Mouse (Mus musculus): ENCODE data around the gene Plin5. TPM values are rescaled to one million over a fixed set of nuclear protein-coding genes. Genes with fewer than 3 reads are reported as not detected.

Gene Plin5
- polyA plus RNA-seq, 1 experiment from 2014 or later: 0.86 TPM

DNA sequence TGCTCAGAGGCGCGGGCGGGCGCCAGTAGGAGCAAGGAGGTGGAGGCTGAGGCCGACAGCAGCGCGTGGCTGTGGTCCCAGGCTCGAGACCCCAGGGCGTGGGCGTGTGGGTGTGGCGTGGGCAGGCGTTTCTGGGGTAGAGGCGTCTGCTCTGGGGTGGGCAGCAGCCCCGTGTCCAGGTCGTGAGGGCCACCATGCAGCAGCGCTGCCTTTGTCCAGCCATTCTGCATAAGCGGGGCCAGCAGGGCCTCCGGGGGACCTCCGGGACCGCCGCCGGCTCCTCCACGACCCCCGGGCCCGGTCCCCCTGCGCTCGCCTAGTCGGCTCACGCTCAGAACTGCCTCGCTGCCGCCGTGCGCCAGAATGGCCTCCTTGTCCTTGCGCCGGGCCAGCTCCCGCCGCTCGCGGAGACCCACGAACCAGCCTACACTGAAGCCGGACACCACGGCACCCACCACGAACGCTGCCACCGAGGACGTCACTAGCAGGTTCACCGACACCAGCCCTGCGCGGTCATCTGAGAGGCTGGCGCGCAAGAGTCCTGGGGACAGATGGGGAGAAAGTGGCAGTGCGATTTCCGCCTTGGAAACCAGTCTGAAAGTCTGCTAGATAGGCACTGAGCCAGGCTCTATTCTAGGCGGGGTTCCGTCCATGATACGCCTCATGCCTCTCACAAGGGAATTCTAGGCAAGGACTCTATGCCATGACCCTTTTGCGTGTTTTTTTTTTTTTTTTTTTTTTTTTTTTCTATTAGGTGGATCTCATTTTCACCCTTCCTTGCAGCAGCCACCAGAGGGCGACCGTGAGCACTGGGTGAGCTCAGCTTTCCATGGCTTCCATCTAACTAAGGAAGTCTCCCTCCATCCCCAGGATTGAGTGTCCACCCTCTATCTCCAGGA is 7.2 kb upstream of the Plin5 start:
- TF ChIP-seq CTCF (IDR thresholded peaks at IDR 0.05; ENCODE audit: low read depth): peak; percentile 81
- DNase-seq (peak; percentile 68), ATAC-seq (ENCODE audit: insufficient read depth) (0 out of 2 replicates have a peak, but pooled peaks have one; percentile 20)
- peak overlapping the region; percentile 77 for H3K4me2 ChIP-seq
- WGBS: 6% methylated on average over 54 of the region's 59 CpGs
- peaks cover 9% of the 10 kb centered on the region for H3K9me3 ChIP-seq (ENCODE audit: low read depth, low read length)
- no peaks in the 10 kb centered on the region for H3K36me3 ChIP-seq (ENCODE audit: insufficient read depth)
- peak overlapping the region; percentile 39 for H3K4me3 ChIP-seq (ENCODE audit: low read depth, low read length)
- H3K4me1 ChIP-seq (ENCODE audit: insufficient read depth): no peaks in the 10 kb centered on the region
- H3K9ac ChIP-seq: peak overlapping the region; percentile 49
- peaks cover 50% of the 10 kb centered on the region for H3K27me3 ChIP-seq (ENCODE audit: insufficient read depth, low read length)
- H3K27ac ChIP-seq (ENCODE audit: low read depth): no peak overlapping the region

DNA sequence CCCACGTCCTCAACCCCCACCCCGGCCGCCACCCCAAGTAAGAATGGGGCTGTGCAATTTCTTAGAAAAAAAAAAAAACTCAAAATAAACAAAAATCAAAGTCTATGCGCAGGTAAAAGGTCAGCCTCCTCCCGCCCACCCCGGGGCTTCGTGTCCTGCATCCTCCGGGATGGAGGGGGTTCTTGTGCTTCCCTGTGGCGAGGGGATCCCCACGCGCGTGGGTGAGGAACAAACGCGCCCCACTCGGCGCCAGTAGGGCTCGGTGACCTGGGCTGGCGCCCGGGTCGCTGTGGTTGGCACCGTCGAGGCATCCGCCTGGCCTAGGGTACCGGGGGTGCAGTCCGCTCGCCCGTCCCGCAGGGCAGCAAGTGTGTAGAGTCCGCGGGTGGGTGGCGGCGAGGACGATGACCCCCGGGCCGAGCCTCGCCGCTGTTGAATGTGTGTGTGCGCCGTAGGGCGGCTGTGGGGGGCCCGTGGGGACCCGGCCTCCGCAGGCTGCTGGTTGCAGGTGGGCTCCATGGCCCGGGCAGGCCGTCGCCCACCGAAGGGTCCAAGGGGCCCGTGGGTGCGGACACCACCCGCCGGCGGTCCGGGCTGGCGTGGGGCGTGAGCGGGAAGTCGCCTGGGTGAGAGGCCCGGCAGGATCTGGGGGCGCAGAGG is 6.4 kb upstream of the Plin5 start:
- ATAC-seq (ENCODE audit: insufficient read depth) (no peak), DNase-seq (no peak)
- peak overlapping the region; percentile 77 for H3K4me2 ChIP-seq
- TF ChIP-seq CTCF (IDR thresholded peaks at IDR 0.05; ENCODE audit: low read depth): no peak
- no peaks in the 10 kb centered on the region for H3K4me1 ChIP-seq (ENCODE audit: insufficient read depth)
- H3K36me3 ChIP-seq (ENCODE audit: insufficient read depth): no peaks in the 10 kb centered on the region
- H3K27ac ChIP-seq (ENCODE audit: low read depth): no peak overlapping the region
- H3K9ac ChIP-seq: peak overlapping the region; percentile 49; the same call in 1 of the 2 replicates
- peaks cover 58% of the 10 kb centered on the region for H3K27me3 ChIP-seq (ENCODE audit: insufficient read depth, low read length)
- peaks cover 9% of the 10 kb centered on the region for H3K9me3 ChIP-seq (ENCODE audit: low read depth, low read length)
- WGBS: 37% methylated on average over 58 of the region's 59 CpGs
- H3K4me3 ChIP-seq (ENCODE audit: low read depth, low read length): peak overlapping the region; percentile 39

DNA sequence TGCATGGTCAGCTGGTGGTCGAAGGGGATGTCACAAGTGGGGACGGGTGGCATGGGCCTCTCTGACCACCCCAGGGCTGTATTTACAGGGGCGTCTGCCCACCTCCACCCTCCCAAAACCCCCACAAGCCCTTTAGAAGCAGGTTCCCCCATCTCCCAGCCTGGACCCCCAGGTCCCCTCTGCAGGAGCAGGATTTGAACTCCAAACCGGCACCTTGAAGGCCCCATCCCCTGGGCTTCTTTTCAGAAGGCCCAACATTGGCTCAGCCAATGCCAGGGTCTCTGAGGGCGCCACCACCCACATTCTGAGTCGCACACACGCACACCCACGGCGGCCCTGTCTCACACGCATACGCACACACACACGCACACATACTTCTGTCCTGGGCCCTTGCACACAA is 5.8 kb upstream of the Plin5 start:
- H3K4me1 ChIP-seq (ENCODE audit: insufficient read depth): no peaks in the 10 kb centered on the region
- peaks cover 64% of the 10 kb centered on the region for H3K27me3 ChIP-seq (ENCODE audit: insufficient read depth, low read length)
- H3K9ac ChIP-seq: no peak overlapping the region
- WGBS: 87% methylated on average over 12 of the region's 12 CpGs
- no peaks in the 10 kb centered on the region for H3K36me3 ChIP-seq (ENCODE audit: insufficient read depth)
- H3K27ac ChIP-seq (ENCODE audit: low read depth): no peak overlapping the region
- no peak overlapping the region for H3K4me2 ChIP-seq
- ATAC-seq (ENCODE audit: insufficient read depth) (no peak), DNase-seq (no peak)
- no peak for TF ChIP-seq CTCF (IDR thresholded peaks at IDR 0.05; ENCODE audit: low read depth)
- peaks cover 9% of the 10 kb centered on the region for H3K9me3 ChIP-seq (ENCODE audit: low read depth, low read length)
- H3K4me3 ChIP-seq (ENCODE audit: low read depth, low read length): no peak overlapping the region

DNA sequence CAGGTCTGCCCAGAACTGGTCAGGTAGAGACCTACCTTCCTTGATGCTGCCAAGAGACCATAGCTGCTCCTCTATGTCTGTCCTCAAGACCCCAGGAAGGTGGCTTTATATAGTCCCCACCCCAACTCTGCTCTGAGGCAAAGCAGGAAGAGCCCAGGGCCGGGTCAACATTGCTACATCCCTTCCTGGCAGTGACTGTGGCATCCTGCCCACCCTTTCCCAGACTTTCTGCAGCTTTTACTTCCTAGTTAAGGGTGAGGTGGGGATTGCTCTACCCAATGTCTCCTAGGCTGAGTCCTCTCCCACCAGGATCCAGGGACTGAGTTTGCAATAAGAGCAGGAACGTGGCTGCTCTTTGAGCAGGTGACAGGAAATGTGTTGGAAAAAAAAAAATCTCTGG is 4.4 kb upstream of the Plin5 start, which contains the start of gene Lrg1:
Gene Lrg1, minus strand, starts transcription at position 176 of the 400 bp plus-strand sequence.
- ATAC-seq (ENCODE audit: insufficient read depth) (no peak), DNase-seq (no peak)
- 36% methylated on average over 2 of the region's 2 CpGs for WGBS
- no peaks in the 10 kb centered on the region for H3K4me1 ChIP-seq (ENCODE audit: insufficient read depth)
- H3K27ac ChIP-seq (ENCODE audit: low read depth): no peak within 1 kb of the TSS
- no peak within 1 kb of the TSS for H3K4me2 ChIP-seq
- TF ChIP-seq CTCF (IDR thresholded peaks at IDR 0.05; ENCODE audit: low read depth): no peak
- no peak within 1 kb of the TSS for H3K9ac ChIP-seq
- no peaks in the 10 kb centered on the region for H3K36me3 ChIP-seq (ENCODE audit: insufficient read depth)
- H3K4me3 ChIP-seq (ENCODE audit: low read depth, low read length): no peak within 1 kb of the TSS
- peaks cover 71% of the 10 kb centered on the region for H3K27me3 ChIP-seq (ENCODE audit: insufficient read depth, low read length)
- peaks cover 9% of the 10 kb centered on the region for H3K9me3 ChIP-seq (ENCODE audit: low read depth, low read length)

DNA sequence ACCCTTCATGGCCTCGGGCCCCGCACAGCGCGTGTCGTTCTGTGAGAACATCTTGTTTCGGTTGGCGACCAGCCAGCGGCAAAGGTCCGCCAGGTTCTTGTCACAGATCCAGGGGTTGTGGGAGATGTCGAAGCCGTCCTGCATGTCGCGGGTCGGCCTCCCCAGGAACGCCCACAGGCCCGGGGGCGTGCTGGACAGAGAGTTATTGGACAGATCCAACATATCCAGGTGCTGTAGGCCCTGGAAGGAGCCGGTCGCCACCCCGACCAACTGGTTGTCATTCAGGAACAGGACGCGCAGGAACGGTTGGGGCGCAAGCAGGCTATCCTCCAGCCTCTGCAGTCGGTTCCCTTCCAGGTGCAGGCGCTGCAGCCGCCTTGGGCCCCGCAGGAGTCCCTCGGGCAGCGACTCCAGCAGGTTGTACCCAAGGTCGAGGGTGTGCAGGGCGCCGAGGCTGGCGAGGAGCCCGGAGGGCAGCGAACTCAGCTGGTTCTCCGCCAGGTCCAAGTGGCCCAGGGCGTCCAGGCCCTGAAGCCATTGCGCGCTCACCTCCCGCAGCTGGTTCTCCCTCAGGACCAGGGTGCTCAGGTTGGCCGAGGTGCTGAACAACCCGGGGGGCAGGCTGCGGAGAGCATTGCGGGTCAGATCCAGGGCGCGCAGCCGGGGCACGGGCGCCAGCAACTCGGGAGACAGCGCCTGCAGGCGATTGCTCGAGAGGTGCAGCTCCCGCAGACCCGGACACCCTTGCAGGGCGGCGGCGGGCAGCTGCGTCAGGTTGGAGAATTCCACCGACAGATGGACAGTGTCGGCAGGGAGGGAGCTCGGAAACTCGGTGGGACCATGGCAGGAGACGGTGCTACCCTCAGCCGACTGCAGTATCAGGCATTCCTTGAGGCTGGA is 2.8 kb upstream of the Plin5 start:
- Histone ChIP-seq H3K4me1 (ENCODE audit: insufficient read depth) (no peaks in the 10 kb centered on the region), H3K36me3 (ENCODE audit: insufficient read depth) (no peaks in the 10 kb centered on the region), H3K9me3 (ENCODE audit: low read depth, low read length) (peaks cover 9% of the 10 kb centered on the region), H3K4me3 (ENCODE audit: low read depth, low read length) (0 out of 2 replicates have a peak overlapping the region, but pooled peaks have one; percentile 6), H3K9ac (no peak overlapping the region), H3K27ac (ENCODE audit: low read depth) (no peak overlapping the region), H3K4me2 (peak overlapping the region; percentile 37; the same call in 1 of the 2 replicates), H3K27me3 (ENCODE audit: insufficient read depth, low read length) (peaks cover 74% of the 10 kb centered on the region)
- no peak for TF ChIP-seq CTCF (IDR thresholded peaks at IDR 0.05; ENCODE audit: low read depth)
- ATAC-seq (ENCODE audit: insufficient read depth) (no peak), DNase-seq (no peak)
- 4% methylated on average over 66 of the region's 66 CpGs for WGBS

DNA sequence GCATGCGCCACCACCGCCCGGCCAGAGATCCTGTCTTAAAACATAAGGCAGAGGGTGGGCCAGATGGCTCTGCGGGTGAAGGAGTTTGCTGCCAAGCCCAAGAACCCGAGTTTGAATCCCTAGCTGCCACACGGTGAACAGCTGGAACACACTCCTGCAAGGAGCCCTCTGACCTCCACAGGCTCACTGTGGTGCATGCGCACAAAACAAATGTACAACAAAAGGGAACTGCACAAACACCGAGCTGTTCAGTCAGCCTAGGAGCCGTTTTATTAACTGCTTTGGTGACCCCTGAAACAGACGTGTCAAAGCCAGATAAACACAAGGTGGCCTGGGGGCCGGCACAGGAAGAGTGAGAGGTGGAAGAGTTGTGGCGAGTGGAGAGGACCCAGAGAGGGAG is 2.0 kb upstream of the Plin5 start:
- Histone ChIP-seq H3K9me3 (ENCODE audit: low read depth, low read length) (peaks cover 9% of the 10 kb centered on the region), H3K4me1 (ENCODE audit: insufficient read depth) (no peaks in the 10 kb centered on the region), H3K36me3 (ENCODE audit: insufficient read depth) (no peaks in the 10 kb centered on the region), H3K9ac (no peak overlapping the region), H3K27me3 (ENCODE audit: insufficient read depth, low read length) (peaks cover 66% of the 10 kb centered on the region), H3K4me2 (no peak overlapping the region), H3K4me3 (ENCODE audit: low read depth, low read length) (no peak overlapping the region), H3K27ac (ENCODE audit: low read depth) (no peak overlapping the region)
- ATAC-seq (ENCODE audit: insufficient read depth) (no peak), DNase-seq (no peak)
- 28% methylated on average over 12 of the region's 12 CpGs for whole genome bisulfite sequencing
- TF ChIP-seq CTCF (IDR thresholded peaks at IDR 0.05; ENCODE audit: low read depth): no peak

All from lung, embryonic 14.5 days (tissue).